Mouse (Mus musculus) liver, adult 2 months (tissue): ENCODE data around the gene C3ar1.

Experiments
- CTCF ChIP-seq: fragments of 200-500 bp; IDR thresholded peaks from 2 replicates; pipeline ENCODE4 v1.5.1; 2011; ENCODE audit warnings: low read depth, low read length, control low read depth
- POLR2A ChIP-seq: fragments of 200-500 bp; IDR thresholded peaks from 2 replicates; pipeline ENCODE4 v1.6.1; 2011; ENCODE audit warnings: low read length, control low read depth; ENCODE audit not compliant: insufficient read depth; ENCODE audit errors: extremely low read depth

- TF ChIP-seq CTCF = no peak
- no peak for TF ChIP-seq POLR2A
Measured at GRCm38 (mm10) chr6:122862434-122862833, 6.5 kb upstream of the C3ar1 start.
